ENCODE assay signal across 15 mouse cellular contexts in genomic region chr8:127715097-127715496, GRCm38 (mm10).
"Had no signal": no experiment of that assay in that cellular context is flagged by ENCODE, and none has a peak within 500 bp of the region (broad histone marks: within the 10 kb centered on the region; RNA-seq: fewer than 3 reads in every experiment).

No protein-coding gene starts in this region.

- DNase-seq: gastrocnemius, postnatal 14 days; gastrocnemius, postnatal 36 days; heart, adult 2 months; heart, postnatal 4 days; kidney, adult 18-20 months; kidney, adult 8-10 months; kidney, postnatal 10 days; kidney, postnatal 25 days; kidney, postnatal 4 days; left cerebral cortex, postnatal 4 days had no signal

- ATAC-seq: hindbrain, embryonic 16.5 days; inflammation-experienced regulatory T-cells, adult 6 months; intestine, embryonic 15.5 days; intestine, postnatal 0 days; liver, embryonic 12.5 days had no signal
